Mouse (Mus musculus) cerebellum, adult 2 months (tissue): ENCODE measurements around the gene 4930469K13Rik.

ENCODE experiments used
- CTCF ChIP-seq: fragments of 200-500 bp; IDR thresholded peaks from 2 replicates; pipeline ENCODE4 v1.5.1; 2011; ENCODE audit warnings: low read depth, mild to moderate bottlenecking, control low read depth, low read length, moderate library complexity, borderline replicate concordance; ENCODE audit not compliant: insufficient read depth
- POLR2A ChIP-seq: fragments of 200-500 bp; IDR thresholded peaks from 2 replicates; pipeline ENCODE4 v1.6.1; 2011; ENCODE audit warnings: low read length, control low read depth, borderline replicate concordance; ENCODE audit not compliant: insufficient read depth

- no peak for TF ChIP-seq CTCF
- no peak for TF ChIP-seq POLR2A
These were observed 15.4 kb upstream of the 4930469K13Rik start for GRCm38 (mm10) chr11:34113760-34114159.
